Mouse (Mus musculus): Measurements from ENCODE around the gene Plekhh2. TPM values are rescaled to one million over a fixed set of nuclear protein-coding genes. Genes with fewer than 3 reads are reported as not detected.
"Not testable (repeated sequence)": the region's sequence is repeated elsewhere in the genome, so short reads cannot be mapped to it uniquely, and the experiment has no call there.

Plekhh2 gene
- polyA plus RNA-seq, 1 experiment from 2014 or later: 3.2 TPM

GRCm38 (mm10) chr17:84550902-84551877 is 39.5 kb downstream of the Plekhh2 start:
- Histone ChIP-seq H3K27ac (ENCODE audit: low read depth, low read length) (no peak overlapping the region), H3K9me3 (replicated peaks; ENCODE audit: control insufficient read depth, low read length) (no peaks in the 10 kb centered on the region), H3K4me2 (no peak overlapping the region), H3K27me3 (ENCODE audit: control insufficient read depth, insufficient read depth, low read length) (no peaks in the 10 kb centered on the region), H3K9ac (ENCODE audit: low read depth, low read length) (no peak overlapping the region), H3K36me3 (ENCODE audit: control insufficient read depth, insufficient read depth, low read length) (no peaks in the 10 kb centered on the region), H3K4me1 (ENCODE audit: control insufficient read depth, insufficient read depth, low read length) (no peaks in the 10 kb centered on the region), H3K4me3 (ENCODE audit: low read depth, low read length) (no peak overlapping the region)
- 72% methylated on average over 5 of the region's 5 CpGs for WGBS (ENCODE audit: insufficient replicate concordance)
- ATAC-seq (replicated peaks; ENCODE audit: insufficient number of reproducible peaks, low FRiP score, low TSS enrichment): no peak

GRCm38 (mm10) chr17:84552230-84552629 is 40.5 kb downstream of the Plekhh2 start:
- no peak overlapping the region for H3K4me2 ChIP-seq
- no peaks in the 10 kb centered on the region for H3K4me1 ChIP-seq (ENCODE audit: control insufficient read depth, insufficient read depth, low read length)
- no peaks in the 10 kb centered on the region for H3K27me3 ChIP-seq (ENCODE audit: control insufficient read depth, insufficient read depth, low read length)
- 71% methylated on average over 5 of the region's 5 CpGs for WGBS (ENCODE audit: insufficient replicate concordance)
- H3K36me3 ChIP-seq (ENCODE audit: control insufficient read depth, insufficient read depth, low read length): no peaks in the 10 kb centered on the region
- no peak overlapping the region for H3K9ac ChIP-seq (ENCODE audit: low read depth, low read length)
- H3K9me3 ChIP-seq (replicated peaks; ENCODE audit: control insufficient read depth, low read length): no peaks in the 10 kb centered on the region
- no peak overlapping the region for H3K27ac ChIP-seq (ENCODE audit: low read depth, low read length)
- no peak overlapping the region for H3K4me3 ChIP-seq (ENCODE audit: low read depth, low read length)
- ATAC-seq (replicated peaks; ENCODE audit: insufficient number of reproducible peaks, low FRiP score, low TSS enrichment): no peak

GRCm38 (mm10) chr17:84564264-84564663 is 52.6 kb downstream of the Plekhh2 start:
- not testable (repeated sequence) for H3K4me3 ChIP-seq (ENCODE audit: low read depth, low read length); ATAC-seq (replicated peaks; ENCODE audit: insufficient number of reproducible peaks, low FRiP score, low TSS enrichment); H3K9me3 ChIP-seq (replicated peaks; ENCODE audit: control insufficient read depth, low read length); H3K36me3 ChIP-seq (ENCODE audit: control insufficient read depth, insufficient read depth, low read length); H3K27me3 ChIP-seq (ENCODE audit: control insufficient read depth, insufficient read depth, low read length); H3K4me1 ChIP-seq (ENCODE audit: control insufficient read depth, insufficient read depth, low read length); H3K4me2 ChIP-seq; H3K27ac ChIP-seq (ENCODE audit: low read depth, low read length); H3K9ac ChIP-seq (ENCODE audit: low read depth, low read length)

- H3K9ac ChIP-seq (ENCODE audit: low read depth, low read length): no peak overlapping the region
- no peak overlapping the region for H3K27ac ChIP-seq (ENCODE audit: low read depth, low read length)
- H3K27me3 ChIP-seq (ENCODE audit: control insufficient read depth, insufficient read depth, low read length): no peaks in the 10 kb centered on the region
- H3K36me3 ChIP-seq (ENCODE audit: control insufficient read depth, insufficient read depth, low read length): no peaks in the 10 kb centered on the region
- no peak for ATAC-seq (replicated peaks; ENCODE audit: insufficient number of reproducible peaks, low FRiP score, low TSS enrichment)
- H3K4me1 ChIP-seq (ENCODE audit: control insufficient read depth, insufficient read depth, low read length): no peaks in the 10 kb centered on the region
- no peaks in the 10 kb centered on the region for H3K9me3 ChIP-seq (replicated peaks; ENCODE audit: control insufficient read depth, low read length)
- 87% methylated on average over 6 of the region's 6 CpGs for WGBS (ENCODE audit: insufficient replicate concordance)
- no peak overlapping the region for H3K4me2 ChIP-seq
- H3K4me3 ChIP-seq (ENCODE audit: low read depth, low read length): no peak overlapping the region
Observed at GRCm38 (mm10) chr17:84565762-84566161, 54.1 kb downstream of the Plekhh2 start.

- no peak overlapping the region for H3K4me2 ChIP-seq
- H3K36me3 ChIP-seq (ENCODE audit: control insufficient read depth, insufficient read depth, low read length): no peaks in the 10 kb centered on the region
- peak; percentile 63; the same call in 1 of the 2 replicates for ATAC-seq (replicated peaks; ENCODE audit: insufficient number of reproducible peaks, low FRiP score, low TSS enrichment)
- no peaks in the 10 kb centered on the region for H3K4me1 ChIP-seq (ENCODE audit: control insufficient read depth, insufficient read depth, low read length)
- 61% methylated on average over 27 of the region's 27 CpGs for WGBS (ENCODE audit: insufficient replicate concordance)
- no peaks in the 10 kb centered on the region for H3K9me3 ChIP-seq (replicated peaks; ENCODE audit: control insufficient read depth, low read length)
- no peaks in the 10 kb centered on the region for H3K27me3 ChIP-seq (ENCODE audit: control insufficient read depth, insufficient read depth, low read length)
- H3K9ac ChIP-seq (ENCODE audit: low read depth, low read length): no peak overlapping the region
- no peak overlapping the region for H3K27ac ChIP-seq (ENCODE audit: low read depth, low read length)
- no peak overlapping the region for H3K4me3 ChIP-seq (ENCODE audit: low read depth, low read length)
Observed at GRCm38 (mm10) chr17:84566773-84567555, 55.3 kb downstream of the Plekhh2 start.

GRCm38 (mm10) chr17:84568807-84569206 is 57.1 kb downstream of the Plekhh2 start:
- Histone ChIP-seq H3K9ac (ENCODE audit: low read depth, low read length) (no peak overlapping the region), H3K27ac (ENCODE audit: low read depth, low read length) (no peak overlapping the region), H3K4me2 (no peak overlapping the region), H3K4me1 (ENCODE audit: control insufficient read depth, insufficient read depth, low read length) (no peaks in the 10 kb centered on the region), H3K36me3 (ENCODE audit: control insufficient read depth, insufficient read depth, low read length) (no peaks in the 10 kb centered on the region), H3K27me3 (ENCODE audit: control insufficient read depth, insufficient read depth, low read length) (no peaks in the 10 kb centered on the region), H3K9me3 (replicated peaks; ENCODE audit: control insufficient read depth, low read length) (no peaks in the 10 kb centered on the region), H3K4me3 (ENCODE audit: low read depth, low read length) (no peak overlapping the region)
- ATAC-seq (replicated peaks; ENCODE audit: insufficient number of reproducible peaks, low FRiP score, low TSS enrichment): no peak
- 86% methylated on average over 12 of the region's 12 CpGs for WGBS (ENCODE audit: insufficient replicate concordance)

- 77% methylated on average over 8 of the region's 8 CpGs for WGBS (ENCODE audit: insufficient replicate concordance)
Observed at GRCm38 (mm10) chr17:84569770-84570169, 58.1 kb downstream of the Plekhh2 start.

GRCm38 (mm10) chr17:84571629-84572028 is 59.9 kb downstream of the Plekhh2 start:
- Histone ChIP-seq H3K4me1 (ENCODE audit: control insufficient read depth, insufficient read depth, low read length) (no peaks in the 10 kb centered on the region), H3K4me2 (peak overlapping the region; percentile 22; the same call in 1 of the 2 replicates), H3K4me3 (ENCODE audit: low read depth, low read length) (no peak overlapping the region), H3K27me3 (ENCODE audit: control insufficient read depth, insufficient read depth, low read length) (no peaks in the 10 kb centered on the region), H3K36me3 (ENCODE audit: control insufficient read depth, insufficient read depth, low read length) (no peaks in the 10 kb centered on the region), H3K9me3 (replicated peaks; ENCODE audit: control insufficient read depth, low read length) (no peaks in the 10 kb centered on the region), H3K27ac (ENCODE audit: low read depth, low read length) (no peak overlapping the region), H3K9ac (ENCODE audit: low read depth, low read length) (no peak overlapping the region)
- ATAC-seq (replicated peaks; ENCODE audit: insufficient number of reproducible peaks, low FRiP score, low TSS enrichment): no peak
- WGBS (ENCODE audit: insufficient replicate concordance): 79% methylated on average over 18 of the region's 18 CpGs

More at GRCm38 (mm10) chr17:84569770-84570169, 58.1 kb downstream of the Plekhh2 start:
- Histone ChIP-seq H3K9ac (ENCODE audit: low read depth, low read length) (no peak overlapping the region), H3K9me3 (replicated peaks; ENCODE audit: control insufficient read depth, low read length) (no peaks in the 10 kb centered on the region), H3K27me3 (ENCODE audit: control insufficient read depth, insufficient read depth, low read length) (no peaks in the 10 kb centered on the region), H3K4me1 (ENCODE audit: control insufficient read depth, insufficient read depth, low read length) (no peaks in the 10 kb centered on the region), H3K36me3 (ENCODE audit: control insufficient read depth, insufficient read depth, low read length) (no peaks in the 10 kb centered on the region), H3K4me2 (no peak overlapping the region), H3K4me3 (ENCODE audit: low read depth, low read length) (no peak overlapping the region), H3K27ac (ENCODE audit: low read depth, low read length) (no peak overlapping the region)
- no peak for ATAC-seq (replicated peaks; ENCODE audit: insufficient number of reproducible peaks, low FRiP score, low TSS enrichment)

Measured in heart, embryonic 11.5 days (tissue).